Mouse (Mus musculus): ENCODE measurements around the gene Fgf2. TPM values are rescaled to one million over a fixed set of nuclear protein-coding genes. Genes with fewer than 3 reads are reported as not detected.
A peak's percentile ranks its signal among the peaks of the same experiment; 100 is the strongest.

Gene Fgf2
- polyA plus RNA-seq (2016; fragmentation: Nextera tagmentation; extraction: Ambion mirVana) = 0.35 and 0.57 TPM in 2 replicates

- WGBS = under 1% methylated on average over 75 of the region's 75 CpGs
- DNase-seq (ENCODE audit: low spot score) = peak; percentile 63
- peaks cover 17% of the 10 kb centered on the region for H3K4me1 ChIP-seq
- H3K36me3 ChIP-seq = no peaks in the 10 kb centered on the region
- peaks cover 60% of the 10 kb centered on the region for H3K27me3 ChIP-seq (ENCODE audit: low read depth, poor library complexity, severe bottlenecking)
- peak within 1 kb of the TSS; percentile 89 for H3K4me3 ChIP-seq
- H3K27ac ChIP-seq (replicated peaks) = peak within 1 kb of the TSS; percentile 88
- no peaks in the 10 kb centered on the region for H3K9me3 ChIP-seq (replicated peaks)
Observed at GRCm38 (mm10) chr3:37348221-37349165, at the start of gene Fgf2. Gene Fgf2 (plus strand): TSS chr3:37348346.

- no peaks in the 10 kb centered on the region for H3K4me1 ChIP-seq
- no peaks in the 10 kb centered on the region for H3K27me3 ChIP-seq (ENCODE audit: low read depth, poor library complexity, severe bottlenecking)
- DNase-seq (ENCODE audit: low spot score) = no peak
- WGBS = 79% methylated on average over 3 of the region's 3 CpGs
- H3K4me3 ChIP-seq = no peak overlapping the region
- no peaks in the 10 kb centered on the region for H3K36me3 ChIP-seq
- H3K9me3 ChIP-seq (replicated peaks) = no peaks in the 10 kb centered on the region
- no peak overlapping the region for H3K27ac ChIP-seq (replicated peaks)
Observed at GRCm38 (mm10) chr3:37299470-37299869, 48.7 kb upstream of the Fgf2 start.

- WGBS = 38% methylated on average over 12 of the region's 12 CpGs
- H3K27me3 ChIP-seq (ENCODE audit: low read depth, poor library complexity, severe bottlenecking) = no peaks in the 10 kb centered on the region
- H3K4me3 ChIP-seq = no peak overlapping the region
- no peaks in the 10 kb centered on the region for H3K36me3 ChIP-seq
- no peaks in the 10 kb centered on the region for H3K4me1 ChIP-seq
- H3K27ac ChIP-seq (replicated peaks) = no peak overlapping the region
- peak; percentile 47 for DNase-seq (ENCODE audit: low spot score)
- H3K9me3 ChIP-seq (replicated peaks) = 0 out of 2 replicates have a peak, but pooled peaks cover 2% of the 10 kb centered on the region
Observed at GRCm38 (mm10) chr3:37302685-37303084, 45.5 kb upstream of the Fgf2 start.

- no peak for DNase-seq (ENCODE audit: low spot score)
- WGBS = 75% methylated on average over 8 of the region's 8 CpGs
- Histone ChIP-seq H3K27ac (replicated peaks) (no peak overlapping the region), H3K9me3 (replicated peaks) (0 out of 2 replicates have a peak, but pooled peaks cover 2% of the 10 kb centered on the region), H3K4me3 (no peak overlapping the region), H3K36me3 (no peaks in the 10 kb centered on the region), H3K27me3 (ENCODE audit: low read depth, poor library complexity, severe bottlenecking) (no peaks in the 10 kb centered on the region), H3K4me1 (no peaks in the 10 kb centered on the region)
Observed at GRCm38 (mm10) chr3:37303392-37304139, 44.6 kb upstream of the Fgf2 start.

GRCm38 (mm10) chr3:37311897-37312369, 36.2 kb upstream of the Fgf2 start:
- H3K27me3 ChIP-seq (ENCODE audit: low read depth, poor library complexity, severe bottlenecking) = no peaks in the 10 kb centered on the region
- H3K27ac ChIP-seq (replicated peaks) = peak overlapping the region; percentile 98
- no peaks in the 10 kb centered on the region for H3K9me3 ChIP-seq (replicated peaks)
- H3K36me3 ChIP-seq = no peaks in the 10 kb centered on the region
- no peak for DNase-seq (ENCODE audit: low spot score)
- WGBS = 3% methylated on average over 10 of the region's 10 CpGs
- peak overlapping the region; percentile 96 for H3K4me3 ChIP-seq
- H3K4me1 ChIP-seq = peaks cover 17% of the 10 kb centered on the region

GRCm38 (mm10) chr3:37312370-37312941, 35.7 kb upstream of the Fgf2 start, which contains the start of the genes Bbs12 and Cetn4:
Gene Bbs12 (plus strand): TSS chr3:37312554.
Gene Cetn4 (minus strand): TSS chr3:37312708.
- peak; percentile 96 for DNase-seq (ENCODE audit: low spot score)
- H3K4me3 ChIP-seq = peak within 1 kb of the TSS; percentile 96
- H3K27me3 ChIP-seq (ENCODE audit: low read depth, poor library complexity, severe bottlenecking) = no peaks in the 10 kb centered on the region
- peaks cover 17% of the 10 kb centered on the region for H3K4me1 ChIP-seq
- no peaks in the 10 kb centered on the region for H3K36me3 ChIP-seq
- WGBS = under 1% methylated on average over 53 of the region's 54 CpGs
- peak within 1 kb of the TSS; percentile 98 for H3K27ac ChIP-seq (replicated peaks)
- H3K9me3 ChIP-seq (replicated peaks) = no peaks in the 10 kb centered on the region

- DNase-seq (ENCODE audit: low spot score) = no peak
- Histone ChIP-seq H3K27me3 (ENCODE audit: low read depth, poor library complexity, severe bottlenecking) (no peaks in the 10 kb centered on the region), H3K36me3 (no peaks in the 10 kb centered on the region), H3K4me3 (peak overlapping the region; percentile 96), H3K27ac (replicated peaks) (peak overlapping the region; percentile 98), H3K9me3 (replicated peaks) (no peaks in the 10 kb centered on the region), H3K4me1 (peaks cover 17% of the 10 kb centered on the region)
- WGBS = 45% methylated on average over 1 of the region's 1 CpGs
Observed at GRCm38 (mm10) chr3:37313371-37313770, 34.8 kb upstream of the Fgf2 start.

GRCm38 (mm10) chr3:37316233-37316632, 31.9 kb upstream of the Fgf2 start:
- Histone ChIP-seq H3K27ac (replicated peaks) (no peak overlapping the region), H3K9me3 (replicated peaks) (no peaks in the 10 kb centered on the region), H3K27me3 (ENCODE audit: low read depth, poor library complexity, severe bottlenecking) (no peaks in the 10 kb centered on the region), H3K4me3 (no peak overlapping the region), H3K4me1 (peaks cover 17% of the 10 kb centered on the region), H3K36me3 (peaks cover 26% of the 10 kb centered on the region)
- DNase-seq (ENCODE audit: low spot score) = no peak
- 93% methylated on average over 1 of the region's 1 CpGs for WGBS

GRCm38 (mm10) chr3:37324310-37324709, 23.8 kb upstream of the Fgf2 start:
- Histone ChIP-seq H3K27me3 (ENCODE audit: low read depth, poor library complexity, severe bottlenecking) (no peaks in the 10 kb centered on the region), H3K27ac (replicated peaks) (no peak overlapping the region), H3K9me3 (replicated peaks) (no peaks in the 10 kb centered on the region), H3K4me3 (no peak overlapping the region), H3K36me3 (peaks cover 19% of the 10 kb centered on the region), H3K4me1 (no peaks in the 10 kb centered on the region)
- 52% methylated on average over 3 of the region's 3 CpGs for WGBS
- DNase-seq (ENCODE audit: low spot score) = no peak

- no peak overlapping the region for H3K27ac ChIP-seq (replicated peaks)
- 90% methylated on average over 5 of the region's 5 CpGs for WGBS
- no peak overlapping the region for H3K4me3 ChIP-seq
- H3K9me3 ChIP-seq (replicated peaks) = no peaks in the 10 kb centered on the region
- no peaks in the 10 kb centered on the region for H3K4me1 ChIP-seq
- no peak for DNase-seq (ENCODE audit: low spot score)
- peaks cover 7% of the 10 kb centered on the region for H3K36me3 ChIP-seq
- H3K27me3 ChIP-seq (ENCODE audit: low read depth, poor library complexity, severe bottlenecking) = no peaks in the 10 kb centered on the region
Observed at GRCm38 (mm10) chr3:37325317-37326112, 22.6 kb upstream of the Fgf2 start.

GRCm38 (mm10) chr3:37326627-37327026, 21.5 kb upstream of the Fgf2 start:
- H3K4me1 ChIP-seq = no peaks in the 10 kb centered on the region
- H3K9me3 ChIP-seq (replicated peaks) = no peaks in the 10 kb centered on the region
- H3K36me3 ChIP-seq = no peaks in the 10 kb centered on the region
- H3K4me3 ChIP-seq = no peak overlapping the region
- DNase-seq (ENCODE audit: low spot score) = no peak
- no peak overlapping the region for H3K27ac ChIP-seq (replicated peaks)
- WGBS = 87% methylated on average over 3 of the region's 3 CpGs
- H3K27me3 ChIP-seq (ENCODE audit: low read depth, poor library complexity, severe bottlenecking) = no peaks in the 10 kb centered on the region

- Histone ChIP-seq H3K27me3 (ENCODE audit: low read depth, poor library complexity, severe bottlenecking) (no peaks in the 10 kb centered on the region), H3K4me3 (no peak overlapping the region), H3K36me3 (no peaks in the 10 kb centered on the region), H3K9me3 (replicated peaks) (no peaks in the 10 kb centered on the region), H3K4me1 (no peaks in the 10 kb centered on the region), H3K27ac (replicated peaks) (no peak overlapping the region)
- no peak for DNase-seq (ENCODE audit: low spot score)
- 83% methylated on average over 2 of the region's 2 CpGs for WGBS
Observed at GRCm38 (mm10) chr3:37328489-37328888, 19.7 kb upstream of the Fgf2 start.
